Mouse (Mus musculus) liver, embryonic 16.5 days (tissue): ENCODE measurements at regions not wholly inside any gene's neighbourhood (a gene's known extent, or its start where the extent isn't known, plus 50 kb on each side); places are given as distances from the start of the nearest gene placed in this dataset.
"Not testable (repeated sequence)": the region's sequence is repeated elsewhere in the genome, so short reads cannot be mapped to it uniquely, and the experiment has no call there.

Experiments used
- ATAC-seq: fragments of 200-750 bp; cut with Nextera tagmentation; 2 replicates; pipeline ENCODE4 v1.8.0; 2017; ENCODE audit warnings: low read depth, mild to moderate bottlenecking, moderate number of reproducible peaks, moderate library complexity
- H3K27ac ChIP-seq: fragments of 300-500 bp; sonication (generic); 2 replicates; pipeline ENCODE4 v1.5.1; 2014; ENCODE audit warnings: mild to moderate bottlenecking, low read length
- H3K27me3 ChIP-seq: fragments of 300-500 bp; sonication (generic); 2 replicates; pipeline ENCODE4 v1.6.1; 2014; ENCODE audit warnings: low read depth, low read length, mixed read lengths; ENCODE audit not compliant: control insufficient read depth, insufficient read depth
- H3K36me3 ChIP-seq: fragments of 300-500 bp; sonication (generic); 2 replicates; pipeline ENCODE4 v1.6.1; 2014; ENCODE audit warnings: mild to moderate bottlenecking; ENCODE audit not compliant: control insufficient read depth, insufficient read depth
- H3K4me1 ChIP-seq: fragments of 300-500 bp; sonication (generic); 2 replicates; pipeline ENCODE4 v1.6.1; 2014; ENCODE audit warnings: low read depth, low read length, mixed read lengths; ENCODE audit not compliant: control insufficient read depth
- H3K4me2 ChIP-seq: fragments of 300-500 bp; sonication (generic); 2 replicates; pipeline ENCODE4 v1.6.1; 2014; ENCODE audit warnings: low read depth, low read length, mixed read lengths
- H3K4me3 ChIP-seq: fragments of 300-500 bp; sonication (generic); 2 replicates; pipeline ENCODE4 v1.5.1; 2014; ENCODE audit warnings: low read depth, mild to moderate bottlenecking, low read length
- H3K9ac ChIP-seq: fragments of 300-500 bp; sonication (generic); 2 replicates; pipeline ENCODE4 v1.6.1; 2014; ENCODE audit warnings: low read depth, low read length
- H3K9me3 ChIP-seq: fragments of 300-500 bp; sonication (generic); replicated peaks from 2 replicates; pipeline ENCODE4 v1.6.1; 2016; ENCODE audit warnings: low read length; ENCODE audit not compliant: control insufficient read depth
- WGBS: fragments of 180-500 bp; shearing (Covaris S2); extraction: QIAGEN DNeasy Blood & Tissue Kit; methylation state at CpG from one replicate; pipeline ENCODE4 v1.1.7; 2014; ENCODE audit not compliant: insufficient replicate concordance; 5-methylcytosine and 5-hydroxymethylcytosine counted together

GRCm38 (mm10) chr12:46636888-46637287, 181.8 kb downstream of the Nova1 start:
- H3K4me3 ChIP-seq = no peak overlapping the region
- no peak for ATAC-seq
- no peaks in the 10 kb centered on the region for H3K9me3 ChIP-seq
- H3K27ac ChIP-seq = no peak overlapping the region
- no peaks in the 10 kb centered on the region for H3K36me3 ChIP-seq
- no peaks in the 10 kb centered on the region for H3K4me1 ChIP-seq
- no peaks in the 10 kb centered on the region for H3K27me3 ChIP-seq
- no peak overlapping the region for H3K4me2 ChIP-seq
- H3K9ac ChIP-seq = no peak overlapping the region

DNA sequence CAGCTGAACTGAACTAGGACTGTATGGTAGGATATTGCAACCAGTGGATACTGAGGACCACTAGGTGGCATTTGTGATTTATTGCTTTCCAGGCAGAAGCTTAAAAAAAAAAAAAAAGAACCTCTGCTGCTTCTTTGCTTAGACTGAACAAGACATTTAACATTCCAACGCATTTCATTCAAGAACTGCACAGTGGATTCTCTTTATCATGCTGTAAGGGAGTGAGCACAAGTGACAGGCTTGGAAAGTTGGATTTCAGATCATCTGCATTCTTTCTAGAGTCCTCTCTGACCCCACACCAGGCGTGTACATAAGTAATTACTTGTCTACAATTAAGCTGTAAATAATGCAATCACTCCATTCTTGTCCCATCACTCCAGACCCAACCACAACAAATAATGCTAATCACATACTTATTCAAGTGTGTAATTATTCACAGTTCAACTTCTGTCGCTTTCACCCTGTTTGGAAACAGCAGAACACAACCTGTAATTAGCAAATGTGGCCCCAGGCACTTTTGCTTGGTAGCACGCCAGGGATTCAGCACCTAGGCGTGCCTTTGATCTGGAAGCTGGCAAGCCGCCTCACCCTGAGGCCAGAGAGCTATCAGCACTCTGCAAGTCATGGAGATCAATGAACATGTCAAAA, 183.5 kb downstream of the Nova1 start:
- no peaks in the 10 kb centered on the region for H3K9me3 ChIP-seq
- no peaks in the 10 kb centered on the region for H3K36me3 ChIP-seq
- H3K4me1 ChIP-seq = no peaks in the 10 kb centered on the region
- H3K9ac ChIP-seq = no peak overlapping the region
- no peak overlapping the region for H3K4me3 ChIP-seq
- H3K4me2 ChIP-seq = no peak overlapping the region
- whole genome bisulfite sequencing = 17% methylated on average over 6 of the region's 6 CpGs
- no peaks in the 10 kb centered on the region for H3K27me3 ChIP-seq
- H3K27ac ChIP-seq = no peak overlapping the region
- ATAC-seq = no peak

- no peak overlapping the region for H3K4me3 ChIP-seq
- H3K4me2 ChIP-seq = no peak overlapping the region
- H3K27me3 ChIP-seq = no peaks in the 10 kb centered on the region
- 13% methylated on average over 1 of the region's 1 CpGs for WGBS
- H3K27ac ChIP-seq = no peak overlapping the region
- no peak overlapping the region for H3K9ac ChIP-seq
- H3K36me3 ChIP-seq = no peaks in the 10 kb centered on the region
- ATAC-seq = no peak
- no peaks in the 10 kb centered on the region for H3K9me3 ChIP-seq
- no peaks in the 10 kb centered on the region for H3K4me1 ChIP-seq
Measured at GRCm38 (mm10) chr12:46634771-46635124, 184.0 kb downstream of the Nova1 start.

DNA sequence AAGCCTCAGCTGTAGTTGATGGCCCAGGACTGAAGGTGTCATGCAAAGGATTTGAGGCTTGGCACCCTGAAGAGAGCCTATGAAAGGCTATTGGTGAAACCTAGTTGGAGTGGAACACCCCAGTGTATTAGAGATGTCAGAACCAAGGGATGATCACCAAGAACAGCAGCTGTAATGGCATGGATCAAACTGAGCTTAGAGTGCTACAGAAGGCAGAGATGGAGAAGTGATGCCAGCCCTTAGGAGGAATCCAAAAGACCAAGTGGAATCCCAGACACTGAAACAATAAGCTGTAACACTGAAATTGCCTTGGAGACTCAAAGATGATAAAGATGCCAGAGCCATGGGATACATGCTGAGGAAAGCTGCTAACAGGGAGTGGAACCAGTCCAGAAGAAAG, 186.3 kb downstream of the Nova1 start:
- not testable (repeated sequence) for H3K4me2 ChIP-seq, H3K27ac ChIP-seq, H3K4me3 ChIP-seq, ATAC-seq, H3K9ac ChIP-seq, H3K9me3 ChIP-seq, H3K4me1 ChIP-seq, H3K27me3 ChIP-seq, H3K36me3 ChIP-seq

DNA sequence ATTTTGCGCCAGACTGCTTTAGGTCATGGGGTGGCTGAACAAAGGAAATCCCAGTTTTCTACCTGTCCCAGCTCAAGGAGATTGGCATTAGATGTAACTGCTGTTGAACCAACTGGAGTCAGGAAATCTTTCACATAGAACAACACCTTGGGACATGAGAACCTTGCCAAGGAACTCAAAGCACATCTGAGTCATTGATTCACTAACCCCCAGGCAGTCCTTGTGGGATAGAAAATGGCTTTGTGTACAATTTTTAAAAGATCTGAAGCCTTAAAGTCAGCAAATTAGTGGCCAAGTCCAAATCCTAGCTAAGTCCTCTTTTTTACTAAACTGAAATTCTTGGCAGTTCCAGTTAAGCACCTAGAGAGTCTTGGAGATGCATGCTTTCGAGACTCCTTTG, 191.4 kb downstream of the Nova1 start:
- Histone ChIP-seq H3K4me2 (no peak overlapping the region), H3K27me3 (no peaks in the 10 kb centered on the region), H3K27ac (no peak overlapping the region), H3K4me3 (no peak overlapping the region), H3K4me1 (no peaks in the 10 kb centered on the region), H3K9me3 (no peaks in the 10 kb centered on the region), H3K36me3 (no peaks in the 10 kb centered on the region), H3K9ac (no peak overlapping the region)
- ATAC-seq = no peak
- WGBS = 67% methylated on average over 2 of the region's 2 CpGs

DNA sequence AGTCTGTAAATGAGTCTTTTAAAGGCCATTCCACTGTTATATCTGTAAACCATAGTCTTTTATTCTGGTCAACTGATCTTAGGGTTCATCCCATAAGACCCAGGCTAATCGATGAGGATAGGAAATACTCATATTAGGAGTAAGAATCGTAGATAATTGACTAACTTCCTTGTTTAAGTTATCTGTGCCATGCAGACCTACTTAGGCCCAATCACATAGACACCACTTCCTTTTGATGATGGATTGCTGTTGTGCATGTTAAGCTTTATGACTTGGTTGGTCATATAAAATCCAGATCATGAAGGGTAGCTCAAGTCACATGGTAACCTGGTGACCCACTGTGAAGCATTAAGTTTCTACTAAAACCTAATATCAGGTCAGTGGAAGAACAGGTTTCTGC, 207.3 kb downstream of the Nova1 start:
- Histone ChIP-seq H3K9me3 (no peaks in the 10 kb centered on the region), H3K4me2 (no peak overlapping the region), H3K9ac (no peak overlapping the region), H3K27ac (no peak overlapping the region), H3K36me3 (no peaks in the 10 kb centered on the region), H3K27me3 (no peaks in the 10 kb centered on the region), H3K4me1 (no peaks in the 10 kb centered on the region), H3K4me3 (no peak overlapping the region)
- no peak for ATAC-seq
- 34% methylated on average over 2 of the region's 2 CpGs for WGBS

DNA sequence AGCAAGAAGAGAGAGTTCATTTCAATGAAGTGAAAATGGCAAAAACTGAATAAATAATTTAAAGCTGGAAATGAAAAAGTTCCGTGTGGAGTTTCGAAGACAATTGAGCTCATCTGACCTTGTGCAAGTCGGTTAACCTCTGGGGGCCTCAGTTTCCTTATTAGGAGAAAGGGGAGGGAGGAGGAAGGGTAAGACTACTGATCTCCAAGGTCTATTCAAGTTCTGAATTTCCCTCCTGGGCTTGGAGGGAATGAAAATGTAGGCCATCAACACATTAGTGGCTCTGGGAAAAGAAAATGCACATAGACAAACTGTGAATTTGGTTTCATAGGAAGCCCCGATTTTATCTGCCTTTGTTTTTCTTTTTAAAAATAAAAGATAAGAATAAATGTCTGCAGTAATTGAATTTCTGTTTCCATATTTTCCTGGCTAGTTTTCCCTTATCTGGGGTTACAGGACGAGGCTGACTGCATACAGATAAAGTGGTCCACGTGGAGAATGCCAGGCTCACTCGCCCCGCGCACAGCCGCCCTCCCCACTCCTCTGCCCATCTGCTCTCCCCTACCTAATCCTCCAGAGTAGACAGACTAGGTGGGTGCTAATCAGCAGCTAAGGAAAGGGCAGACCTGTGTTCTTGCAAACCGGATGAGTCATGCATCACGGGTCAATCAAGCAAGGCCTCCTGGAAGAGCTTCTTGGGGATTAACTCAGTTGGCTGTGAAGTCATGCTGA, 209.0 kb downstream of the Nova1 start:
- Histone ChIP-seq H3K9ac (no peak overlapping the region), H3K4me1 (no peaks in the 10 kb centered on the region), H3K27me3 (no peaks in the 10 kb centered on the region), H3K4me2 (no peak overlapping the region), H3K36me3 (no peaks in the 10 kb centered on the region), H3K27ac (no peak overlapping the region), H3K9me3 (no peaks in the 10 kb centered on the region), H3K4me3 (no peak overlapping the region)
- ATAC-seq = no peak
- 34% methylated on average over 12 of the region's 12 CpGs for WGBS

GRCm38 (mm10) chr12:46608290-46608910, 210.3 kb downstream of the Nova1 start:
- Histone ChIP-seq H3K9ac (no peak overlapping the region), H3K27me3 (no peaks in the 10 kb centered on the region), H3K36me3 (no peaks in the 10 kb centered on the region), H3K9me3 (no peaks in the 10 kb centered on the region), H3K4me1 (no peaks in the 10 kb centered on the region), H3K4me2 (no peak overlapping the region), H3K4me3 (no peak overlapping the region), H3K27ac (no peak overlapping the region)
- no peak for ATAC-seq
- WGBS = 68% methylated on average over 10 of the region's 10 CpGs

DNA sequence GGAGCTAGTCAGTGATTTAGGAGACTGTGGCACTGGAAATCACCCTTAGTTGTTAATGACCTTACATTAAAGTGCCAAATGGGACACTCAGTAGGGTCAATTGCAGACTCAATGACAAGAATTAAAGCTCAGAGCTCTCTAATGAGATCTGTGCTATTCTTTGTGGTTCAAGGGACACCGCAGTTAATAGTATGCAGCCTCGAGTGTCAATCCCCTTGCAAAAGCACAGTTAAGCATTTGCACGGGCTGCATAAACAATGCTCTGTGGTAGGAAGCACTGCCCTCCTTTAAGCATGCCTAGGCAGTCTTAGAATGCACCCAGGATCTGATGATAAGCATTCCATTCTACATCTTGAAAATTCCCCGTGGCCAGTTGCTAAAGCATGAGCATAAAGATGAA, 221.5 kb downstream of the Nova1 start:
- Histone ChIP-seq H3K9ac (no peak overlapping the region), H3K27ac (no peak overlapping the region), H3K36me3 (no peaks in the 10 kb centered on the region), H3K9me3 (no peaks in the 10 kb centered on the region), H3K27me3 (no peaks in the 10 kb centered on the region), H3K4me3 (no peak overlapping the region), H3K4me1 (no peaks in the 10 kb centered on the region), H3K4me2 (no peak overlapping the region)
- ATAC-seq = no peak
- WGBS = 25% methylated on average over 4 of the region's 4 CpGs
